Mouse (Mus musculus) small intestine, adult 2 months (tissue): ENCODE results near the gene Snx30. TPM values are rescaled to one million over a fixed set of nuclear protein-coding genes. Genes with fewer than 3 reads are reported as not detected.

Experiments used
- H3K27ac ChIP-seq: fragments of 200-500 bp; 2 replicates; pipeline ENCODE4 v1.5.1; 2012; ENCODE audit warnings: low read depth, low read length, control low read depth, inconsistent platforms; ENCODE audit not compliant: insufficient read depth
- H3K27me3 ChIP-seq: fragments of 200-500 bp; 2 replicates; pipeline ENCODE4 v1.6.1; 2012; ENCODE audit warnings: mild to moderate bottlenecking, moderate library complexity, low read length, inconsistent platforms; ENCODE audit not compliant: control insufficient read depth, insufficient read depth
- H3K36me3 ChIP-seq: fragments of 200-500 bp; 2 replicates; pipeline ENCODE4 v1.6.1; 2012; ENCODE audit warnings: mild to moderate bottlenecking, low read length, control low read depth, inconsistent platforms; ENCODE audit not compliant: control insufficient read depth, insufficient read depth
- H3K4me1 ChIP-seq: fragments of 200-500 bp; 2 replicates; pipeline ENCODE4 v1.6.1; 2012; ENCODE audit warnings: low read length, inconsistent platforms, mixed read lengths; ENCODE audit not compliant: control insufficient read depth, insufficient read depth, insufficient read length
- H3K4me3 ChIP-seq: fragments of 200-500 bp; 2 replicates; pipeline ENCODE4 v1.5.1; 2012; ENCODE audit warnings: low read depth, mild to moderate bottlenecking, control low read depth, inconsistent platforms, low read length, moderate library complexity
- CTCF ChIP-seq: fragments of 200-500 bp; IDR thresholded peaks from 2 replicates; pipeline ENCODE4 v1.5.1; 2012; ENCODE audit warnings: low read depth, mild to moderate bottlenecking, control low read depth, inconsistent platforms, low read length, moderate library complexity, mixed read lengths; ENCODE audit not compliant: insufficient replicate concordance, insufficient read length; ENCODE audit errors: extremely low read depth
- POLR2A ChIP-seq: fragments of 200-500 bp; IDR thresholded peaks from 2 replicates; pipeline ENCODE4 v1.6.1; 2012; ENCODE audit warnings: low read depth, mild to moderate bottlenecking, control low read depth, inconsistent platforms, low read length, moderate library complexity
- WGBS: fragments of 180-500 bp; shearing (Covaris S2); methylation state at CpG from one replicate; pipeline ENCODE4 v1.1.7; 2018; 5-methylcytosine and 5-hydroxymethylcytosine counted together
- polyA plus RNA-seq: library from polyadenylated mRNA; depleted of rRNA; stranded (reverse); fragments of >200 nt; gene quantifications from 2 replicates; pipeline ENCODE4 v1.2.3, GENCODE M21; 2012

Gene Snx30
- polyA plus RNA-seq, 1 experiment, result 0.75 TPM

DNA sequence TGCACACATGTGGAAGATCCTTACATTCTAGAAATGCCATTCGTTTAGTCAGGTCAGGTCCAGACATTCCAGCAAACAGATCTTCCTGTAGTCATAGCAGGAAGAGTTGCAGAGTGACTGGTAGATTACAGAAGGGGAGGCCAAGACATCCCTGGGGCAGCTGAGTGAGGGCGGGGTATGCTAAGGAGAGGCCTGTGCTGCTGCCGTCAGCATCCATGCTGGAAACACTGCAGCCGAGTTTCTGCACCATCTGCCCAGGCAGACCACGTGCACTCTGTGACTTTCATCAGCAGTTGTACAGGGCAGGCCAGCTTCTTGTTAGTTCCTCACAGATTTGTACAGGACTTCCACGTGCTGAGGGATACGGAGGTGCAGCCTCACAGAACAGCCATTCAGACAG lies 17.8 kb downstream of the Snx30 start:
- Histone ChIP-seq H3K27me3 (no peaks in the 10 kb centered on the region), H3K4me3 (no peak overlapping the region), H3K36me3 (no peaks in the 10 kb centered on the region), H3K4me1 (peaks cover 6% of the 10 kb centered on the region), H3K27ac (no peak overlapping the region)
- TF ChIP-seq POLR2A, result no peak
- TF ChIP-seq CTCF, result no peak
- 77% methylated on average over 7 of the region's 7 CpGs for whole genome bisulfite sequencing

DNA sequence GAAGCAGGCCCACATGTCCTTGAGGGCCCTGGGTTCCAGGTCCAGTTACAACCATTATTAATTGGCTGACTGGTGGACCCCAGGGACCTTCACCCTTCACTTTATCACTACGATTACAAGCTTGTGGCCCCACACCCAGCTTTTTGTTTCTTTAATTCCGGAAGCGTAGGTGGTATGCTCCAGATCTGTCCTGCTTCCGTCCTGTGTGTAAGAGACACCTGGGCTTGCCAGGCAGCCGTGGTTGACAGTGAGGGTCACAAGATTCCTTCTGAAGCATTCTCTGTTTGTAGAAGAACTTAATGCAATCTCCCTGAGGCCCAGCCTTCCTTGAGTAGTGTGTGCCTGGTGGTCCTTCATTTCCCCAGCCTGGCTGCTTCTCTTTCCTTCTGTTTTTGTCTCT lies 19.2 kb downstream of the Snx30 start:
- TF ChIP-seq CTCF (no peak), POLR2A (no peak)
- WGBS, result 89% methylated on average over 5 of the region's 5 CpGs
- H3K27me3 ChIP-seq, result no peaks in the 10 kb centered on the region
- no peak overlapping the region for H3K4me3 ChIP-seq
- H3K36me3 ChIP-seq, result no peaks in the 10 kb centered on the region
- H3K4me1 ChIP-seq, result peaks cover 5% of the 10 kb centered on the region; the same call in 1 of the 2 replicates
- no peak overlapping the region for H3K27ac ChIP-seq

GRCm38 (mm10) chr4:59825634-59826033 lies 20.0 kb downstream of the Snx30 start:
- H3K27ac ChIP-seq, result no peak overlapping the region
- TF ChIP-seq POLR2A (no peak), CTCF (no peak)
- H3K4me3 ChIP-seq, result no peak overlapping the region
- 87% methylated on average over 6 of the region's 6 CpGs for WGBS
- peaks cover 5% of the 10 kb centered on the region; the same call in 1 of the 2 replicates for H3K4me1 ChIP-seq
- no peaks in the 10 kb centered on the region for H3K36me3 ChIP-seq
- H3K27me3 ChIP-seq, result no peaks in the 10 kb centered on the region

GRCm38 (mm10) chr4:59826381-59826780 lies 20.7 kb downstream of the Snx30 start:
- WGBS, result 94% methylated on average over 5 of the region's 5 CpGs
- H3K4me1 ChIP-seq, result peaks cover 5% of the 10 kb centered on the region; the same call in 1 of the 2 replicates
- no peak for TF ChIP-seq CTCF
- H3K4me3 ChIP-seq, result no peak overlapping the region
- no peak overlapping the region for H3K27ac ChIP-seq
- no peaks in the 10 kb centered on the region for H3K27me3 ChIP-seq
- H3K36me3 ChIP-seq, result no peaks in the 10 kb centered on the region

DNA sequence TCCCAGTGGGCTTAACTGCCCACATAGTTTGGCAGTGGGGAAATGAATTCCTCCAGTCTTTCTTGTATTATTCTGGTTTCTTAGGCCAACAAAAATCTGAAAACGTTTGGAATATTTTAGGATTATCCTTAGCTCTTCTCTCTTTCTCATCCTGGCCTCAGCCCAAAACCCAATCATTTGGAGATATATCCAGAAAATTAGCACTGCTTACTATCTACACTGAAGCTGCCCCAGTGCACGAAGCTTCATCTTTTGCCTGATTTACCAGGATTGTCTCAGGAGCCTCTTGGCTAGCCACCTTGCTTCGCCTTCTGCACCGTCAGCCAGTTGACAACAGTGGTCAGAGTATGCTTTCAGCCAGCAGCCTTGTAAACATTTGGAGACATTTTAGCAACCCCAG lies 23.4 kb downstream of the Snx30 start:
- Histone ChIP-seq H3K4me3 (no peak overlapping the region), H3K4me1 (no peaks in the 10 kb centered on the region), H3K27ac (no peak overlapping the region), H3K36me3 (no peaks in the 10 kb centered on the region), H3K27me3 (no peaks in the 10 kb centered on the region)
- 84% methylated on average over 4 of the region's 4 CpGs for WGBS
- TF ChIP-seq POLR2A (no peak), CTCF (no peak)

GRCm38 (mm10) chr4:59831038-59831437 lies 25.4 kb downstream of the Snx30 start:
- Histone ChIP-seq H3K36me3 (no peaks in the 10 kb centered on the region), H3K4me3 (no peak overlapping the region), H3K4me1 (no peaks in the 10 kb centered on the region), H3K27ac (no peak overlapping the region), H3K27me3 (no peaks in the 10 kb centered on the region)
- TF ChIP-seq CTCF, result no peak
- TF ChIP-seq POLR2A, result no peak
- WGBS, result 73% methylated on average over 5 of the region's 5 CpGs

GRCm38 (mm10) chr4:59832810-59833209 lies 27.2 kb downstream of the Snx30 start:
- TF ChIP-seq POLR2A, result no peak
- TF ChIP-seq CTCF, result no peak
- Histone ChIP-seq H3K27ac (no peak overlapping the region), H3K4me1 (peaks cover 2% of the 10 kb centered on the region; the same call in 1 of the 2 replicates), H3K4me3 (no peak overlapping the region), H3K36me3 (no peaks in the 10 kb centered on the region), H3K27me3 (no peaks in the 10 kb centered on the region)
- WGBS, result 23% methylated on average over 6 of the region's 6 CpGs

DNA sequence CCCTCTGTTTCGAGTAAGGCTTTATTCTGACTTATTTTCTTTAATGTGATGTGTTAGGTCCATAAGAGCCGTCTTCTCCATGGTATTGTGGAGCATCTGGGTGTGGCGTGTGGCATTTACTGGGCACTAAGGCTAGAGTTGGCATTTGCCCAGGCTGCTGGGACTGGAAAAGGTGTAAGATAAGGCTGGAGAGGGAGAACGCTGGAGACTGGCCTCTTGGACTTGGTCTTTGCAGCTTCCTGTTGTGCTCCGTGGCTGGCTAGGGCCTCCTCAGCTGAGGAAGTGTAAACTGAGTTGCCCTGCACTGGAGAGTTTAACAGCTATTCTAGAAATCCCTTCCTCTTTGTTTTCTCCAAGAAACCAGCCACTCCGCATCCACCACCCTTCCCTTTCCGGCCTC lies 32.0 kb downstream of the Snx30 start:
- Histone ChIP-seq H3K4me1 (peaks cover 2% of the 10 kb centered on the region; the same call in 1 of the 2 replicates), H3K27me3 (no peaks in the 10 kb centered on the region), H3K4me3 (no peak overlapping the region), H3K27ac (no peak overlapping the region), H3K36me3 (no peaks in the 10 kb centered on the region)
- 38% methylated on average over 7 of the region's 7 CpGs for WGBS
- TF ChIP-seq CTCF, result no peak
- no peak for TF ChIP-seq POLR2A
